Mouse (Mus musculus): ENCODE data around the gene Arhgap35. TPM values are rescaled to one million over a fixed set of nuclear protein-coding genes. Genes with fewer than 3 reads are reported as not detected.
A peak's percentile ranks its signal among the peaks of the same experiment; 100 is the strongest.
"Not testable (repeated sequence)": the region's sequence is repeated elsewhere in the genome, so short reads cannot be mapped to it uniquely, and the experiment has no call there.

Arhgap35 gene
- polyA plus RNA-seq, 1 experiment from 2014 or later = 40.0 TPM

DNA sequence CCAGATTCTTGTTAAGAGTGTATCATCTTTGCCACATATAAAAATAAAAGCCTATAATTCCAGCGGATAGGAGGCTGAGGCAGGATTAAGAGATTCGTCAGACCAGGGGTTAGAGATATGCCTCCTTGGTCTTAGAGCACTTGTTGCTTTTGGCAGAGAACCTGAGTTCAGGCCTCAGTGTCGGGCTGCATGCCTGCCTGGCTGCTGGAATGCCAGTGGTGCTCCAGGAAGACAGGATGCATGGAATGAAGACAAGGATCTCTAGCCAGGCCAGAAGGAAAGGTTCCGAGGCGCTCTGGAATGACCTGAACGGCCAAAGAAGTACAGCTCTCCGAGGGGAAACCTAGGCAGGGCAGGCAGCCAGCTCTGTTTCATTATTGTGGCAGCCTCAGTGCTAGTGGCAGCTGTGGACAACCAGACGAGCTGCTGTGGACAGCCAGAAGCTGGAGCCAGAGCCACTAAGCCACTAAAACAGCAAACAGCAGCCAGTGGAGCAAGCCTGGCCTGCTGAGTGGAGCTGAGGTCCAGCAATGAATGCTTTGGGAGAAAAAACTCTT, 6.4 kb upstream of the Arhgap35 start:
- peaks cover 7% of the 10 kb centered on the region for H3K4me1 ChIP-seq
- ATAC-seq (ENCODE audit: low FRiP score) = no peak

GRCm38 (mm10) chr7:16618661-16619211, 3.9 kb upstream of the Arhgap35 start:
- no peak overlapping the region for H3K27ac ChIP-seq
- H3K36me3 ChIP-seq = no peaks in the 10 kb centered on the region
- peak overlapping the region; percentile 49 for H3K4me2 ChIP-seq (replicated peaks)
- H3K27me3 ChIP-seq = 0 out of 2 replicates have a peak, but pooled peaks cover 3% of the 10 kb centered on the region
- no peaks in the 10 kb centered on the region for H3K9me3 ChIP-seq (replicated peaks)
- WGBS = 1% methylated on average over 30 of the region's 30 CpGs
- H3K9ac ChIP-seq = peak overlapping the region; percentile 39; the same call in 1 of the 2 replicates
- H3K4me3 ChIP-seq = peak overlapping the region; percentile 15
- H3K4me1 ChIP-seq = peaks cover 11% of the 10 kb centered on the region
- ATAC-seq (ENCODE audit: low FRiP score) = no peak

More for the DNA sequence above, 6.4 kb upstream of the Arhgap35 start:
- 0 out of 2 replicates have a peak, but pooled peaks cover 3% of the 10 kb centered on the region for H3K27me3 ChIP-seq
- H3K9ac ChIP-seq = no peak overlapping the region
- no peaks in the 10 kb centered on the region for H3K9me3 ChIP-seq (replicated peaks)
- no peak overlapping the region for H3K4me3 ChIP-seq
- 80% methylated on average over 8 of the region's 8 CpGs for WGBS
- no peak overlapping the region for H3K27ac ChIP-seq
- H3K4me2 ChIP-seq (replicated peaks) = no peak overlapping the region
- H3K36me3 ChIP-seq = no peaks in the 10 kb centered on the region

DNA sequence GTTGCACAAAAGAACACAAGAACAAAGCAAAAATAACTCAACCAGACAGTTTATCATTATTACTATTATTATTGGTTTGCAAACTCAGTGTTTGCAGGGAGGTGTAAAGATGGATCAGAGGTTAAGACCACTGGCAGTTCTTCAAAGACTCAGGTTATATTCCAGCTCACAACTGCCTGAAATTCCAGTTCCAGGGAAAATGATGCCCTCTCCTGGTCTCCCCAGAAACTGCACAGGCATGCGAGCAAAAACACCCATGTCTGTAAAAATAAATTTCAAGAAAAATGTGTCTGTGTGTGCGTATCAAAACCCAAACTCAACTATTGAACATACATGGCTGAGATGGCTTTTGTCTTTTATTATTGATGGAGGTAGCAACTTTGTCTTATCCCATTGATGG, 2.3 kb upstream of the Arhgap35 start:
- H3K9ac ChIP-seq = no peak overlapping the region
- no peak overlapping the region for H3K4me2 ChIP-seq (replicated peaks)
- H3K36me3 ChIP-seq = no peaks in the 10 kb centered on the region
- H3K4me3 ChIP-seq = no peak overlapping the region
- H3K9me3 ChIP-seq (replicated peaks) = no peaks in the 10 kb centered on the region
- 24% methylated on average over 2 of the region's 2 CpGs for WGBS
- no peak overlapping the region for H3K27ac ChIP-seq
- peaks cover 24% of the 10 kb centered on the region for H3K4me1 ChIP-seq
- ATAC-seq (ENCODE audit: low FRiP score) = no peak
- 0 out of 2 replicates have a peak, but pooled peaks cover 3% of the 10 kb centered on the region for H3K27me3 ChIP-seq

GRCm38 (mm10) chr7:16614171-16614887, 464 bp downstream of the Arhgap35 start:
- Histone ChIP-seq H3K9ac (peak overlapping the region; percentile 98), H3K4me1 (peaks cover 51% of the 10 kb centered on the region), H3K4me3 (peak overlapping the region; percentile 91), H3K27me3 (0 out of 2 replicates have a peak, but pooled peaks cover 3% of the 10 kb centered on the region), H3K4me2 (replicated peaks) (peak overlapping the region; percentile 96), H3K36me3 (no peaks in the 10 kb centered on the region), H3K27ac (peak overlapping the region; percentile 100), H3K9me3 (replicated peaks) (no peaks in the 10 kb centered on the region)
- peak; percentile 39 for ATAC-seq (ENCODE audit: low FRiP score)
- 0% methylated on average over 34 of the region's 101 CpGs for WGBS

DNA sequence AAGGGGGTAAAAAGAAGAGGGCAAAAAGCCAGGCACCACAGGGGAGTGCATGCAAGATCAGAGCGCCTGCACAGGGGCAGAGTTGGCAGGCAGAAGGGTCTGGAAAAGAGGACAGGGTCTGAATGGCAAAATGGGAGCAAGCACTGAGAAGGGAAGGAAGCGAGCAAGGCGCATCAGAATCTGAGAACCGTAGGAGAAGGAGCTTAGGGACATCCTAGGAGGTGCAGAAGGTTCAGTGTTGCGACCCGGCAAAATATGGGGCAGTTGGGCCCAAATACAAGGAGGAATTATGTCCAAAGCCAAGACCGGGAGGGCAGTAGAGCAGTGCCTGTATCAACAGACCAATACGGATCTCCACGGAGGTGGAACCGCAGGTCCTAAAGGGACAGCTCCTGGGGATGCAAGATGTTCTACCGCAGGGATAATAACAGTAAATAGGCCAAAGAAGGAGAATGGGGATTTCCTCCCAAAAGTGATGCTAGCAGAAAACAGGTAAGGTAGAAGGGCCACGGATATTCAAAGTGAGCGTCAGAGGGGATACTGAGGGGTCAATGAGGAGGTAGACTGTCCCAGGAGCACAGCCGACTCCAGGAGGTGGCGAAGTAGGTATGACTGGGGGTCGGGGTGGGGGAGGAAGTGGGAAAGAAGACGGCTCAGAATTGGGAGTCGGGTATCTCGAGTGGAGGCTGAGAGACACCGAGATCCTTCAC, 1.2 kb downstream of the Arhgap35 start:
- Histone ChIP-seq H3K4me3 (peak overlapping the region; percentile 91), H3K36me3 (no peaks in the 10 kb centered on the region), H3K27me3 (0 out of 2 replicates have a peak, but pooled peaks cover 3% of the 10 kb centered on the region), H3K4me2 (replicated peaks) (peak overlapping the region; percentile 96), H3K4me1 (peaks cover 51% of the 10 kb centered on the region), H3K9me3 (replicated peaks) (no peaks in the 10 kb centered on the region), H3K27ac (peak overlapping the region; percentile 100), H3K9ac (peak overlapping the region; percentile 98)
- no peak for ATAC-seq (ENCODE audit: low FRiP score)
- 3% methylated on average over 20 of the region's 20 CpGs for WGBS

GRCm38 (mm10) chr7:16610345-16610744, 4.4 kb downstream of the Arhgap35 start:
- Histone ChIP-seq H3K36me3 (peaks cover 4% of the 10 kb centered on the region; the same call in 1 of the 2 replicates), H3K4me2 (replicated peaks) (0 out of 2 replicates have a peak overlapping the region, but pooled peaks have one; percentile 3), H3K27ac (no peak overlapping the region), H3K27me3 (no peaks in the 10 kb centered on the region), H3K4me3 (no peak overlapping the region), H3K9me3 (replicated peaks) (no peaks in the 10 kb centered on the region), H3K9ac (no peak overlapping the region), H3K4me1 (peaks cover 43% of the 10 kb centered on the region)
- ATAC-seq (ENCODE audit: low FRiP score) = no peak
- 89% methylated on average over 2 of the region's 2 CpGs for WGBS

DNA sequence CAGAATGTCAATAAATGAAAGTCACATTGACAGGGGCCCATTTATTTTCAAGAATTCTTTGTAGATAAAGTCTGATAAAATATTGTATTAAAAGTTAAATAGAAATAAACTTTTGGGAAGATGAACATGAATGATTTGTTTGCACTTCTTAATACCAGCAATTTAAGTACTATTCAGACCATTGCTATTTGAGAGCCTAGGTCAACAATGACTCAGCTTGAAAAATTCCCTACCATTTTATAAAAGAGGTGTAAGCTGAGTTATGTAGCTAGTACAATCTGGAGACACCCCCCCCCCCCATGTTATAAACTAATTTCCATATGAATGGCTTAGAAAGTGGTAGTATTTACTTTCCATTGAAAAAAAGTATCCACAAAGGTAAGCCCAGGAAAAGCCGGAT, 5.8 kb downstream of the Arhgap35 start:
- Histone ChIP-seq H3K36me3 (peaks cover 4% of the 10 kb centered on the region; the same call in 1 of the 2 replicates), H3K4me1 (peaks cover 43% of the 10 kb centered on the region), H3K9ac (no peak overlapping the region), H3K9me3 (replicated peaks) (no peaks in the 10 kb centered on the region), H3K4me3 (no peak overlapping the region), H3K4me2 (replicated peaks) (no peak overlapping the region), H3K27ac (no peak overlapping the region), H3K27me3 (no peaks in the 10 kb centered on the region)
- 96% methylated on average over 1 of the region's 1 CpGs for WGBS
- no peak for ATAC-seq (ENCODE audit: low FRiP score)

- Histone ChIP-seq H3K9me3 (replicated peaks) (no peaks in the 10 kb centered on the region), H3K36me3 (peaks cover 4% of the 10 kb centered on the region; the same call in 1 of the 2 replicates), H3K27ac (no peak overlapping the region), H3K4me1 (peaks cover 39% of the 10 kb centered on the region), H3K9ac (no peak overlapping the region), H3K4me3 (no peak overlapping the region), H3K4me2 (replicated peaks) (no peak overlapping the region), H3K27me3 (no peaks in the 10 kb centered on the region)
- ATAC-seq (ENCODE audit: low FRiP score) = no peak
- WGBS = 98% methylated on average over 1 of the region's 1 CpGs
Observed at GRCm38 (mm10) chr7:16608046-16608445, 6.7 kb downstream of the Arhgap35 start.

DNA sequence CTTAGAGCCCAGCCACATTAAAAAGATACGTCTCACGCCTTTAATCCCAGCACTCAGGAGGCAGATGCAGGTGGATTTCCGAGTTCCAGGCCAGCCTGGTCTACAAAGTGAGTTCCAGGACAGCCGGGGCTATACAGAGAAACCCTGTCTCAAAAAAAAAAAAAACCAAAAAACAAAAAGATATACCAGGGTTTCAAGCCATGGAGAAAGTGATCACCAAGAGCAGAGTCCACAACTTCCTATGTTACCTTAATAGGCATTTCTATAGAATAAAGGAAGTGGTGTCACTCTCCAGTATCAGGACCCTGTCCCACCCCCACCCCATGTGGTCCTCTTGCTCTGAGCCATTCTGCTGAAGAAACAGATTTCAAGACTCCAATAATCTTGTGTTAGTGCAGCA, 8.0 kb downstream of the Arhgap35 start:
- H3K4me1 ChIP-seq = peaks cover 31% of the 10 kb centered on the region
- not testable (repeated sequence) for H3K27me3 ChIP-seq; H3K36me3 ChIP-seq; H3K9ac ChIP-seq; H3K27ac ChIP-seq; H3K4me2 ChIP-seq (replicated peaks); H3K9me3 ChIP-seq (replicated peaks); ATAC-seq (ENCODE audit: low FRiP score); H3K4me3 ChIP-seq
- 93% methylated on average over 4 of the region's 4 CpGs for WGBS

GRCm38 (mm10) chr7:16604141-16604540, 10.7 kb downstream of the Arhgap35 start:
- 97% methylated on average over 1 of the region's 1 CpGs for WGBS
- no peak overlapping the region for H3K4me2 ChIP-seq (replicated peaks)

DNA sequence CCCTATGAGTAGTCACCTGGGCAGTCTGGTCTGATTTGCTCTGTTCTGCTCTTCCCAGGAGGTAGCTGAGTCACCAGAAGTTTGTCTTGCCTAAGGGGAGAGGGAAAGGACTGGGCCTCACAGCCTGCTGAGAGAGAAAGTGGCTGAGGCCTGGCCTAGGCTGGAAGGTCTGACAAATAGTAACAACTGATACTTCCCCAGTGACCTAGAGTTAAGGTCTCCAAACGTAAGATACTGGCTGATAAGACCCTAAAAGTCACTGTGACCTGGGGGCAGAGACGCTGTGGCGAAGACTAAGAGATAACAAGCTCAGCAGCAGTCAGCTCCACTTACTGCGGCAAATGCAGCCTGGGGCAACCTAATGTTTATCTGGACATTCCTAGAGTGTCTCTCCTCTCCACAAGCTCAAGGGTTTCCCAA, 13.1 kb downstream of the Arhgap35 start:
- WGBS = 63% methylated on average over 4 of the region's 4 CpGs
- Histone ChIP-seq H3K27ac (no peak overlapping the region), H3K27me3 (no peaks in the 10 kb centered on the region), H3K9ac (no peak overlapping the region), H3K4me1 (peaks cover 8% of the 10 kb centered on the region; the same call in 1 of the 2 replicates), H3K4me3 (no peak overlapping the region), H3K36me3 (no peaks in the 10 kb centered on the region), H3K9me3 (replicated peaks) (no peaks in the 10 kb centered on the region), H3K4me2 (replicated peaks) (no peak overlapping the region)
- ATAC-seq (ENCODE audit: low FRiP score) = no peak

More at GRCm38 (mm10) chr7:16604141-16604540, 10.7 kb downstream of the Arhgap35 start:
- no peak for ATAC-seq (ENCODE audit: low FRiP score)
- Histone ChIP-seq H3K9ac (no peak overlapping the region), H3K36me3 (peaks cover 4% of the 10 kb centered on the region; the same call in 1 of the 2 replicates), H3K9me3 (replicated peaks) (no peaks in the 10 kb centered on the region), H3K27me3 (no peaks in the 10 kb centered on the region), H3K4me3 (no peak overlapping the region), H3K4me1 (peaks cover 8% of the 10 kb centered on the region; the same call in 1 of the 2 replicates), H3K27ac (no peak overlapping the region)

- no peaks in the 10 kb centered on the region for H3K27me3 ChIP-seq
- 81% methylated on average over 2 of the region's 2 CpGs for WGBS
- no peak for ATAC-seq (ENCODE audit: low FRiP score)
- no peak overlapping the region for H3K27ac ChIP-seq
- H3K36me3 ChIP-seq = 0 out of 2 replicates have a peak, but pooled peaks cover 8% of the 10 kb centered on the region
- H3K9ac ChIP-seq = no peak overlapping the region
- no peaks in the 10 kb centered on the region for H3K9me3 ChIP-seq (replicated peaks)
- peaks cover 8% of the 10 kb centered on the region; the same call in 1 of the 2 replicates for H3K4me1 ChIP-seq
- H3K4me2 ChIP-seq (replicated peaks) = no peak overlapping the region
- H3K4me3 ChIP-seq = no peak overlapping the region
Observed at GRCm38 (mm10) chr7:16599006-16599405, 15.8 kb downstream of the Arhgap35 start.
